Mouse (Mus musculus): ENCODE results near the gene Acadm. TPM values are rescaled to one million over a fixed set of nuclear protein-coding genes. Genes with fewer than 3 reads are reported as not detected.
A peak's percentile ranks its signal among the peaks of the same experiment; 100 is the strongest.

The Acadm gene
- total and polyA plus RNA-seq, 3 experiments = 480 to 1,306 (median 1,125) TPM

GRCm38 (mm10) chr3:153961632-153962389, 17.4 kb upstream of the Acadm start:
- no peak overlapping the region for H3K27ac ChIP-seq
- H3K36me3 ChIP-seq (ENCODE audit: control insufficient read depth, insufficient read depth, low read length) = no peaks in the 10 kb centered on the region
- intact Hi-C loops (cut with DNase I) = no loop called here
- H3K27me3 ChIP-seq (ENCODE audit: control insufficient read depth, insufficient read depth, low read length) = no peaks in the 10 kb centered on the region
- DNase-seq = no peak
- H3K9ac ChIP-seq (ENCODE audit: low read depth, low read length) = no peak overlapping the region
- H3K4me1 ChIP-seq (ENCODE audit: control insufficient read depth, insufficient read depth, low read length) = no peaks in the 10 kb centered on the region
- no peak overlapping the region for H3K4me3 ChIP-seq
- WGBS = 66% methylated on average over 6 of the region's 6 CpGs
- no peaks in the 10 kb centered on the region for H3K79me2 ChIP-seq (replicated peaks; ENCODE audit: control insufficient read depth, insufficient read depth, low read length)
- no peak for TF ChIP-seq POLR2A (IDR thresholded peaks at IDR 0.05; ENCODE audit: insufficient read depth, low read depth, low read length)
- peak; percentile 70 for TF ChIP-seq CTCF (IDR thresholded peaks at IDR 0.05)
- TF ChIP-seq EP300 (IDR thresholded peaks at IDR 0.05; ENCODE audit: insufficient read depth, low read depth, low read length) = no peak

DNA sequence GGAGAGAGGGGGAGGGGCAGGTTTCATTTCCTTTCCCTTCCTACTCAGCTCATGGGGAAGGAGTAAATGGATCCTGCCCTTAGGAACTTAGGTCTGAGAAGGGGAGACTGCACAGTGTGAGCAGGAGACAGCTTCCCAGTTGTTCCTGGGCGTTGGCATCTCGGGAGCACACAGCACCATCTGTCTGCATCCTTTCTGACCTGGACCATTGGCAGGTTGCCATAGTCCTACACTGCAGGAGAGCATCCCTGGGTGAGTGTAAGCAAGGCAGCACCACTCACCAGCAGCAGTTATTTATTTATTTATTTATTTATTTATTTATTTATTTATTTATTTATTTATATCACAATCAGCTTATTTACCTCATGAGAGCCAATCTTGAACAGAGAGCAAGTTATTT, 16.5 kb upstream of the Acadm start:
- H3K36me3 ChIP-seq (ENCODE audit: control insufficient read depth, insufficient read depth, low read length) = no peaks in the 10 kb centered on the region
- H3K9ac ChIP-seq (ENCODE audit: low read depth, low read length) = no peak overlapping the region
- H3K79me2 ChIP-seq (replicated peaks; ENCODE audit: control insufficient read depth, insufficient read depth, low read length) = no peaks in the 10 kb centered on the region
- no peaks in the 10 kb centered on the region for H3K27me3 ChIP-seq (ENCODE audit: control insufficient read depth, insufficient read depth, low read length)
- no peaks in the 10 kb centered on the region for H3K4me1 ChIP-seq (ENCODE audit: control insufficient read depth, insufficient read depth, low read length)
- no peak for DNase-seq
- H3K4me3 ChIP-seq = no peak overlapping the region
- 37% methylated on average over 2 of the region's 2 CpGs for WGBS
- intact Hi-C loops (cut with DNase I) = no loop called here
- H3K27ac ChIP-seq = no peak overlapping the region
- no peak for TF ChIP-seq CTCF (IDR thresholded peaks at IDR 0.05)
- no peak for TF ChIP-seq POLR2A (IDR thresholded peaks at IDR 0.05; ENCODE audit: insufficient read depth, low read depth, low read length)
- TF ChIP-seq EP300 (IDR thresholded peaks at IDR 0.05; ENCODE audit: insufficient read depth, low read depth, low read length) = no peak

GRCm38 (mm10) chr3:153959731-153960207, 15.3 kb upstream of the Acadm start:
- Histone ChIP-seq H3K79me2 (replicated peaks; ENCODE audit: control insufficient read depth, insufficient read depth, low read length) (no peaks in the 10 kb centered on the region), H3K27ac (no peak overlapping the region), H3K4me3 (no peak overlapping the region), H3K27me3 (ENCODE audit: control insufficient read depth, insufficient read depth, low read length) (no peaks in the 10 kb centered on the region), H3K4me1 (ENCODE audit: control insufficient read depth, insufficient read depth, low read length) (no peaks in the 10 kb centered on the region), H3K9ac (ENCODE audit: low read depth, low read length) (no peak overlapping the region), H3K36me3 (ENCODE audit: control insufficient read depth, insufficient read depth, low read length) (no peaks in the 10 kb centered on the region)
- intact Hi-C loops (cut with DNase I) = loop anchor here (2.0 to 10.0 kb wide), 2 partner anchors 267 to 615 kb away; no protein-coding TSS in a partner anchor
- TF ChIP-seq CTCF (IDR thresholded peaks at IDR 0.05) (no peak), EP300 (IDR thresholded peaks at IDR 0.05; ENCODE audit: insufficient read depth, low read depth, low read length) (no peak), POLR2A (IDR thresholded peaks at IDR 0.05; ENCODE audit: insufficient read depth, low read depth, low read length) (no peak)
- 78% methylated on average over 9 of the region's 9 CpGs for WGBS
- DNase-seq = no peak

DNA sequence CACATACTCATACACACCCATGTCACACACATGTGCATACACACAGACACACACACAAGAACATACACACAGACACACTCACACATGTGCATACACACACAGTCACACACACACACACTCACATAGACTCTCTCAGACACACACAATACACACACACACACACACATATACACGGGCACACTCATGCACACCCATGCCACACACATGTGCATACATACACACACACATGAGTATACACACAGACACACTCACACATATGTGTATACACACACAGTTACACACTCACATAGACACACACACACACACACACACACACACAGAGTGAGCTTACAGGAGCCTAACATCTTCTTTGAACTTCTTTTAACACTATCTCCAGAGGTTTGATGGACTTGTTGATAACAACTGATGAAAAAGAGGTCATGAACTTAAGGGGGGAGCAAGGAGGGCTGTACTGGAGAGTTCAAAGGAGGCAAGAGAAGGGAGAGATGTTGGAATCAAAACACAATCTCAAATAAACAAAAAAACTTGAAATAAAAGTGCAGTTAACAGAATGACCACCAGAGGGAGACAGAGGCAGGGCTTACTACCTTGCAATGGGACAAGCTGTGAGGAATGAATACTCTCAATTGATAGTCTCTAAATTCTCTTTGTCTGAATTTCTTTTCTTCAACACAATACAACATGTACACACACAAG, 14.8 kb upstream of the Acadm start:
- Histone ChIP-seq H3K36me3 (ENCODE audit: control insufficient read depth, insufficient read depth, low read length) (no peaks in the 10 kb centered on the region), H3K9ac (ENCODE audit: low read depth, low read length) (no peak overlapping the region), H3K27me3 (ENCODE audit: control insufficient read depth, insufficient read depth, low read length) (no peaks in the 10 kb centered on the region), H3K4me1 (ENCODE audit: control insufficient read depth, insufficient read depth, low read length) (no peaks in the 10 kb centered on the region), H3K4me3 (no peak overlapping the region), H3K27ac (no peak overlapping the region), H3K79me2 (replicated peaks; ENCODE audit: control insufficient read depth, insufficient read depth, low read length) (no peaks in the 10 kb centered on the region)
- TF ChIP-seq CTCF (IDR thresholded peaks at IDR 0.05) (peak; percentile 99), EP300 (IDR thresholded peaks at IDR 0.05; ENCODE audit: insufficient read depth, low read depth, low read length) (no peak)
- 96% methylated on average over 1 of the region's 1 CpGs for WGBS
- DNase-seq = no peak
- intact Hi-C loops (cut with DNase I) = loop anchor here (2.0 to 10.0 kb wide), 2 partner anchors 268 to 616 kb away; no protein-coding TSS in a partner anchor

DNA sequence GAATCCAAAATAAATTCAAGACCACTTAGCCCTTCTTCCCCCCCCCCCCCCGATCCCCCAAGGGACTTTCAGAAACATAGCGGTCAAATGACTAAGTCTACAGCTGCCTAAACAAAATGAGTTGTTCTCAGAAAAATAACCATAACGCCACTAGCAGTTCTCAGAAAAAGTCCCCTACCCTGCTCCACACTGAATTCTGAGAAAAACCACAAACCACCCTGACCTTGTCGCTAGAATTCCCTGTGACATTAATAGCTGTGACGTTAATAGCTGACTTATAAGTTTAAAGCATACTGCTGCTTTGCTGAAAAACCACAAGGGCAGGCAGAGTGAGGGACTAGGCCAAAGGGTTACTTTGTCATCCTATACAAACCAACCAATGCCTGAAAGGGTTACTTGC, 13.5 kb upstream of the Acadm start:
- Histone ChIP-seq H3K27ac (no peak overlapping the region), H3K9ac (ENCODE audit: low read depth, low read length) (no peak overlapping the region), H3K27me3 (ENCODE audit: control insufficient read depth, insufficient read depth, low read length) (no peaks in the 10 kb centered on the region), H3K79me2 (replicated peaks; ENCODE audit: control insufficient read depth, insufficient read depth, low read length) (no peaks in the 10 kb centered on the region), H3K36me3 (ENCODE audit: control insufficient read depth, insufficient read depth, low read length) (no peaks in the 10 kb centered on the region), H3K4me3 (no peak overlapping the region), H3K4me1 (ENCODE audit: control insufficient read depth, insufficient read depth, low read length) (no peaks in the 10 kb centered on the region)
- intact Hi-C loops (cut with DNase I) = loop anchor here (2.0 to 10.0 kb wide), 2 partner anchors 269 to 617 kb away; no protein-coding TSS in a partner anchor
- no peak for TF ChIP-seq EP300 (IDR thresholded peaks at IDR 0.05; ENCODE audit: insufficient read depth, low read depth, low read length)
- TF ChIP-seq POLR2A (IDR thresholded peaks at IDR 0.05; ENCODE audit: insufficient read depth, low read depth, low read length) = no peak
- no peak for TF ChIP-seq CTCF (IDR thresholded peaks at IDR 0.05)
- DNase-seq = no peak
- WGBS = 81% methylated on average over 5 of the region's 5 CpGs

DNA sequence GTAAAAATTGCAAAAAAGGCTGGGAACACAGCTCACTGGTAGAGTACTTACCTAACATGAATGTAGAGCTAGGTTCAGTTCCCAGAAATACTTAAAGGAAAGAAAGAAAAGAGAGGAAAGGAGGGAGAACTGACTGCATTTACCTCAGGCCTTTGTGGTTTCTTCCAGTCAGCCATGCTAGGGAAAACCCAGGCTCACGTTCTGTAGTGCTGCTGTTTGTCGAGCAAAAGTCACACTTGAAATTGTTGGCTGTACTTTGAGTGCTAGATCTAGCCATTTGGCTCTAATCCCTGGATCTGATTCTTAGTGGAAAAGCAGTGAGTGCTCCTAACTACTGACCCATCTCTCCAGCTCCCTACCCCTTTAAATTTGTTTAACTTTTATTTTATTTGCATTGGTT, 3.7 kb upstream of the Acadm start:
- DNase-seq = no peak
- H3K4me3 ChIP-seq = no peak overlapping the region
- no peak for TF ChIP-seq EP300 (IDR thresholded peaks at IDR 0.05; ENCODE audit: insufficient read depth, low read depth, low read length)
- TF ChIP-seq POLR2A (IDR thresholded peaks at IDR 0.05; ENCODE audit: insufficient read depth, low read depth, low read length) = no peak
- no peak for TF ChIP-seq CTCF (IDR thresholded peaks at IDR 0.05)
- 40% methylated on average over 2 of the region's 2 CpGs for WGBS
- peaks cover 3% of the 10 kb centered on the region for H3K4me1 ChIP-seq (ENCODE audit: control insufficient read depth, insufficient read depth, low read length)
- peak overlapping the region; percentile 32; the same call in 1 of the 2 replicates for H3K27ac ChIP-seq
- H3K27me3 ChIP-seq (ENCODE audit: control insufficient read depth, insufficient read depth, low read length) = no peaks in the 10 kb centered on the region
- H3K9ac ChIP-seq (ENCODE audit: low read depth, low read length) = no peak overlapping the region
- intact Hi-C loops (cut with DNase I) = no loop called here
- no peaks in the 10 kb centered on the region for H3K79me2 ChIP-seq (replicated peaks; ENCODE audit: control insufficient read depth, insufficient read depth, low read length)
- peaks cover 7% of the 10 kb centered on the region for H3K36me3 ChIP-seq (ENCODE audit: control insufficient read depth, insufficient read depth, low read length)

Data from heart, adult 2 months (tissue).